Mouse (Mus musculus) retina, postnatal 7 days (tissue): Measurements from ENCODE around the gene Olfr350.

Source experiments
- DNase-seq: peaks from one replicate; pipeline ENCODE4 v3.0.0-alpha.2; 2012; ENCODE audit warnings: low read depth, low spot score

The Olfr350 gene

DNA sequence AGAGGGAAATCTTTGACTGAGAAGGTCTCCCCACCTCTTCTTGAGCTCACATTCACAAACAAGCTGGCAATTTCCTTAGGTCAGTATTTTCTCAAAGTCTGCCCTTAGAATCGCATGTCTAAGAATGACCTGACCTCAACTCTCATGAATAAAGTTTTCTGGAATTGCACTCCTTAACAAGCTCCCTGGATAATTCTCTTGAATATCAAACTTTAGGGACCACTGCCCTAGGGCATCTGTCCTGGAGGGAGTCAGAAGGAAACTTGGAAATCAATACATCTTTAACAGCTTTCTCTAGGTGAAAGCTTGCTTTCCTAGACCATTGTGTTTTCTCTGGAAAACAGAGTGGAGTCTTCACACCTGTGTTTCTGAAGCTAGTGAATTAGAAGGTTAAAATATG is at the start of gene Olfr350:
TSS of gene Olfr350 (plus strand) at position 301 of the 400 bp plus-strand sequence.
- no peak for DNase-seq

DNA sequence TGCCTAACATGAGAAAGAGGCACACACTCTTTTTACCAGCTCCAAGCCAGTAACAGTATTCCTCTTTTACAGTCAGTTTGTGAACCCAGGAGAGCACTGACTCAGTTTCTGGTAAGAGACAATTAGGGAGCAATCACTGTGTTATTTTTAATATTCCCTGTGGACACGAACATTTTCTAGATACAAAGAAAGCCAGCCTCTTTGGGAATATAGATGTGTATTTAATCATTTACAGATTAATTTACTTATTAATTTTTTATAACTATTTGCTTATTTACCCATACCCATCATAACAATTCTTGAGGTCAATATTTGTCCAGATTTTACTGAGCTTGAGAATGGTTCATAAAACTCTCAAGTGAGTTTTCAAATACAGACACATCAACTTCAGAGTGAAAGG is 29.2 kb upstream of the Olfr350 start, which contains the start of gene Olfr3:
TSS of gene Olfr3 (minus strand) at position 101 of the 400 bp plus-strand sequence.
- DNase-seq, result no peak

DNA sequence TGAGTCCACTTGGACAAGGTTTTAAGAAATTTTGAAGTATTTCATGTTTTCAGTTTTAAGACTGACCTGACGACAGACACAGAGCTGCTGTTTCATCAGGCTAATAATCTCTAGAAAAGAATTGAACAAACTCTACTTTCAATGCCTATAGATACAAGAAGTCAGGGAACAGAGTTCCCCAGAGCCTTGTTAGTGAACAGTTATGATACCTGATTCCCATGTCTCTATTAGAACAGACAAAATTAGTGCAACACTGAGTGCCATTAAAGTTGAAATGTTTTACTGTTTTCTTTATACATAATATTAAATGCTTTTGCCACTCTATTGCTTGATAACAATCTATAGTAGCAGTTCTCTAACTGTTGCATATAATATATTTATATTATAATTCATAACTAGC is 16.4 kb downstream of the Olfr350 start, which contains the start of gene Olfr351:
TSS of gene Olfr351 (minus strand) at position 101 of the 400 bp plus-strand sequence.
- DNase-seq, result no peak

DNA sequence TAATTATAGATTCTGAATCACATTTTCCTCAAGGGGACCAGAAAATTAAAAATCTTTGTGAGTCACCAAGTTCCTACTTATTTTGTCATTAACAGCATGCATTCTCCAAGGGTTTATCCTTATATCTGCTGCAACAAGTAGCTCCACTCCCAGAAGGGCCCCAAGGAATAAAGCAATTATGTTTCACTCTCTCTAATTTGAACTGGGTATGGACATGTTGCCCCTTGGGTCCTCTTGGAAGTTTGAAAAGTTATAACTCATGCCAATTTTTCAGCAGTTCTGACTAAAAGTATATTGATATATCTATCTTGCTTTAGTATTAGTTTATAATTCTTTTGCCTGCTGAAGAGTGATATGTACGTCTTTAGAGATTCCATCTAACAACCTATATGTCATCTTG is 22.1 kb downstream of the Olfr350 start, which contains the start of gene Olfr352:
TSS of gene Olfr352 (plus strand) at position 301 of the 400 bp plus-strand sequence.
- DNase-seq, result no peak

DNA sequence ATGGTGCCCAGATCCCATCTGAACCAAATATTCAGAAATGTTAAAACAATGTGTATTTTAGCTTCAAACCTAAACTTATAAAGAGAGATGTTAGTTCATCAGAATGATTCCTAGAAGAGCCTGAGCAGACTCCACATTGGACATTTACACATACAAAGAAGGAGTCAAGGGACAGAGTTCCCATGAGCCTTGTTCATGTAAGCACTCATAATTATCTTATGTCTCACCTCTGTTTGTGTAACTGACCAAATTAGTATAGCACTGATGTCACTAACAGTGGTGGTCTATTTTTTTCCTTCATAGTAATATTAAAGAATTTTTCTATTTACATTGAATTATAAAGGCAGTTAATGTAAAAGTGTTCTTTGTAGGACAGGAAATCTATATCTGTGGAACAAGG is 46.7 kb downstream of the Olfr350 start, which contains the start of gene Olfr353:
TSS of gene Olfr353 (minus strand) at position 101 of the 400 bp plus-strand sequence.
- DNase-seq, result no peak

DNA sequence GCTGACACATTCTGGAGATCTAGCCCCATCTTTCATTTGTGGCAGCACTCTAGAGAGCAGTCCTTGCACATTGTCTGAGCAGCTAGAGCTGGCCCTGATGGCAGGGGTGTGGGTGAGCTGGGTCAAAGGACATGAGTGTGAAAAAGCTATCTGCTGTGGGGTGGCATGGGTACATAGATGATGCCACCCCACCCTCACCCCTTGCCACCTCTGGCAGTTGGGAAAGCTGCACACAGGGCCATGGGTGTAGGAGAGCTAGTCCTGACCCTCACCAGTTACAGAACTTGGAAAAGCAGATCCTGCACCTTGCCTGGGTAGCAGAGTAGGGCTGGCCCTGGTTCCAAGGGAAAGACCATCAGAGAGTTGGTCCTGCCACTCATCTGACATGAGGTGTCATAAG is 51.0 kb downstream of the Olfr350 start:
- DNase-seq, result no peak
